In genomic region chr12:86851313-86851712, GRCm38 (mm10) we compare ENCODE assay signal across 22 mouse cellular contexts. TPM values are rescaled to one million over a fixed set of nuclear protein-coding genes. Genes with fewer than 3 reads are reported as not detected.
DNase-seq lines count a peak whose midpoint lies in the region; ATAC-seq and TF ChIP-seq lines count a peak whose summit lies in the region.
"Had no signal": no experiment of that assay in that cellular context is flagged by ENCODE, and none has a peak within 500 bp of the region (broad histone marks: within the 10 kb centered on the region; RNA-seq: fewer than 3 reads in every experiment).

No protein-coding gene starts in this region.

- no peak overlapping the region for H3K9ac ChIP-seq in forebrain, embryonic 14.5 days (ENCODE audit: low read length)
- H3K9ac ChIP-seq in forebrain, embryonic 13.5 days = no peak overlapping the region
- no peak overlapping the region for H3K9ac ChIP-seq in kidney, embryonic 15.5 days
- no peak overlapping the region for H3K9ac ChIP-seq in hindbrain, postnatal 0 days (replicated peaks; ENCODE audit: low read length)
- H3K9ac ChIP-seq in midbrain, embryonic 16.5 days (ENCODE audit: low read depth, low read length) = no peak overlapping the region
- H3K9ac ChIP-seq: embryonic facial prominence, embryonic 12.5 days; liver, embryonic 13.5 days; lung, embryonic 14.5 days had no signal

- peak overlapping the region; percentile 16; the same call in 1 of the 2 replicates for H3K27ac ChIP-seq in forebrain, embryonic 14.5 days (ENCODE audit: low read depth, low read length)
- no peak overlapping the region for H3K27ac ChIP-seq in forebrain, embryonic 13.5 days
- 0 out of 2 replicates have a peak overlapping the region, but pooled peaks have one; percentile 19 for H3K27ac ChIP-seq in kidney, embryonic 15.5 days
- H3K27ac ChIP-seq in hindbrain, postnatal 0 days = peak overlapping the region; percentile 83
- peak overlapping the region; percentile 95 for H3K27ac ChIP-seq in midbrain, embryonic 16.5 days (ENCODE audit: low read length)
- H3K27ac ChIP-seq: embryonic facial prominence, embryonic 12.5 days; gastrocnemius, adult 2 months; heart, embryonic 10.5 days; liver, embryonic 13.5 days; stomach, postnatal 0 days had no signal

- no peak overlapping the region for H3K4me3 ChIP-seq in forebrain, embryonic 14.5 days (ENCODE audit: low read depth, low read length)
- H3K4me3 ChIP-seq in forebrain, embryonic 13.5 days = no peak overlapping the region
- no peak overlapping the region for H3K4me3 ChIP-seq in kidney, embryonic 15.5 days (replicated peaks)
- no peak overlapping the region for H3K4me3 ChIP-seq in hindbrain, postnatal 0 days (ENCODE audit: low read length)
- H3K4me3 ChIP-seq in midbrain, embryonic 16.5 days (ENCODE audit: low read depth, low read length) = no peak overlapping the region
- H3K4me3 ChIP-seq: embryonic facial prominence, embryonic 12.5 days; gastrocnemius, adult 2 months; heart, embryonic 10.5 days; liver, embryonic 13.5 days; myocyte had no signal

- H3K4me1 ChIP-seq in forebrain, embryonic 14.5 days (ENCODE audit: control insufficient read depth, insufficient read depth, low read length) = peaks cover 23% of the 10 kb centered on the region
- H3K4me1 ChIP-seq in forebrain, embryonic 13.5 days = peaks cover 31% of the 10 kb centered on the region
- peaks cover 25% of the 10 kb centered on the region for H3K4me1 ChIP-seq in kidney, embryonic 15.5 days
- peaks cover 19% of the 10 kb centered on the region for H3K4me1 ChIP-seq in hindbrain, postnatal 0 days (ENCODE audit: insufficient read depth, low read length)
- peaks cover 31% of the 10 kb centered on the region for H3K4me1 ChIP-seq in midbrain, embryonic 16.5 days (ENCODE audit: control insufficient read depth, insufficient read depth, low read length)

- no peak overlapping the region for H3K4me2 ChIP-seq in forebrain, embryonic 14.5 days (ENCODE audit: low read length)
- no peak overlapping the region for H3K4me2 ChIP-seq in forebrain, embryonic 13.5 days
- no peak overlapping the region for H3K4me2 ChIP-seq in kidney, embryonic 15.5 days
- no peak overlapping the region for H3K4me2 ChIP-seq in hindbrain, postnatal 0 days (ENCODE audit: low read depth, low read length)
- H3K4me2 ChIP-seq in midbrain, embryonic 16.5 days (ENCODE audit: low read length) = no peak overlapping the region
- H3K4me2 ChIP-seq: embryonic facial prominence, embryonic 12.5 days; liver, embryonic 13.5 days; lung, embryonic 14.5 days had no signal

- DNase-seq in forebrain, embryonic 14.5 days (ENCODE audit: low spot score) = no peak
- DNase-seq in kidney, postnatal 25 days = no peak
- DNase-seq in hindbrain, postnatal 0 days (ENCODE audit: low spot score) = no peak
- no peak for DNase-seq in gastrocnemius, postnatal 4 days (ENCODE audit: low spot score in 2 of 2)
- DNase-seq in spleen, postnatal 36 days (ENCODE audit: low spot score in 2 of 2) = no peak
- DNase-seq: adrenal gland, adult 2 months; cerebellum, adult 11-12 months; cerebellum, postnatal 10 days; gastrocnemius, adult 2 months; kidney, adult 9 months; kidney, postnatal 36 days; liver, embryonic 13.5 days; lung, embryonic 14.5 days; lung, postnatal 36 days had no signal

- no peak for TF ChIP-seq CTCF in hindbrain, postnatal 0 days (IDR thresholded peaks at IDR 0.05; ENCODE audit: low read depth)

- H3K36me3 ChIP-seq in forebrain, embryonic 14.5 days (ENCODE audit: control insufficient read depth, insufficient read depth, low read length) = no peaks in the 10 kb centered on the region
- H3K36me3 ChIP-seq in forebrain, embryonic 13.5 days (ENCODE audit: poor library complexity, severe bottlenecking) = no peaks in the 10 kb centered on the region
- no peaks in the 10 kb centered on the region for H3K36me3 ChIP-seq in kidney, embryonic 15.5 days
- H3K36me3 ChIP-seq in hindbrain, postnatal 0 days (ENCODE audit: insufficient read depth, low read length) = no peaks in the 10 kb centered on the region
- H3K36me3 ChIP-seq in midbrain, embryonic 16.5 days (ENCODE audit: control insufficient read depth, insufficient read depth, low read length) = no peaks in the 10 kb centered on the region
- H3K36me3 ChIP-seq: embryonic facial prominence, embryonic 12.5 days; heart, embryonic 10.5 days; liver, embryonic 13.5 days had no signal

- no peak for ATAC-seq in forebrain, embryonic 14.5 days
- ATAC-seq in forebrain, embryonic 13.5 days = no peak
- ATAC-seq in kidney, embryonic 15.5 days (replicated peaks; ENCODE audit: low FRiP score) = no peak
- no peak for ATAC-seq in hindbrain, postnatal 0 days
- no peak for ATAC-seq in midbrain, embryonic 16.5 days
- ATAC-seq: intestine, embryonic 16.5 days had no signal

- H3K9me3 ChIP-seq in forebrain, embryonic 14.5 days (replicated peaks; ENCODE audit: control insufficient read depth, low read length) = no peaks in the 10 kb centered on the region
- no peaks in the 10 kb centered on the region for H3K9me3 ChIP-seq in forebrain, embryonic 13.5 days (replicated peaks)
- no peaks in the 10 kb centered on the region for H3K9me3 ChIP-seq in kidney, embryonic 15.5 days (replicated peaks)
- H3K9me3 ChIP-seq in hindbrain, postnatal 0 days (ENCODE audit: low read length) = no peaks in the 10 kb centered on the region
- no peaks in the 10 kb centered on the region for H3K9me3 ChIP-seq in midbrain, embryonic 16.5 days (replicated peaks; ENCODE audit: control insufficient read depth, low read length, poor library complexity, severe bottlenecking)
- H3K9me3 ChIP-seq: embryonic facial prominence, embryonic 12.5 days; heart, embryonic 10.5 days; liver, embryonic 13.5 days had no signal

- no peaks in the 10 kb centered on the region for H3K27me3 ChIP-seq in forebrain, embryonic 14.5 days (replicated peaks; ENCODE audit: control insufficient read depth, insufficient read depth, low read length)
- no peaks in the 10 kb centered on the region for H3K27me3 ChIP-seq in forebrain, embryonic 13.5 days
- no peaks in the 10 kb centered on the region for H3K27me3 ChIP-seq in kidney, embryonic 15.5 days
- no peaks in the 10 kb centered on the region for H3K27me3 ChIP-seq in hindbrain, postnatal 0 days (ENCODE audit: insufficient read depth, low read length)
- no peaks in the 10 kb centered on the region for H3K27me3 ChIP-seq in midbrain, embryonic 16.5 days (ENCODE audit: control insufficient read depth, insufficient read depth, low read depth, low read length)
- H3K27me3 ChIP-seq: embryonic facial prominence, embryonic 12.5 days had no signal

RNA-seq across cellular contexts. Expression of gene Irf2bpl, which starts 33.3 kb away (rescaled TPM):
- polyA plus RNA-seq in forebrain, embryonic 14.5 days (2014; fragmentation: Nextera tagmentation; extraction: Ambion mirVana) = 41.4 and 56.5 TPM in 2 replicates
- 54.2 and 54.8 TPM in 2 replicates for polyA plus RNA-seq in forebrain, embryonic 13.5 days (2015; fragmentation: Nextera tagmentation; extraction: Ambion mirVana)
- polyA plus RNA-seq in kidney, embryonic 15.5 days (2015; fragmentation: Nextera tagmentation; extraction: Ambion mirVana) = 40.7 and 43.9 TPM in 2 replicates
- 146 and 159 TPM in 2 replicates for total RNA-seq in hindbrain, postnatal 0 days (2014; rRNA removed)
- 59.4 and 66.9 TPM in 2 replicates for polyA plus RNA-seq in hindbrain, postnatal 0 days (2015; fragmentation: Nextera tagmentation; extraction: Ambion mirVana)
- 69.3 and 76.9 TPM in 2 replicates for polyA plus RNA-seq in midbrain, embryonic 16.5 days (2015; fragmentation: Nextera tagmentation; extraction: Ambion mirVana)
- 10 to 100 TPM; 43.2 to 44.8 TPM for total RNA-seq in gastrocnemius, postnatal 4 days (2021)
